ENCODE assay signal across 29 mouse cellular contexts in genomic region chr19:16271002-16271401, GRCm38 (mm10).
DNase-seq lines count a peak whose midpoint lies in the region; ATAC-seq lines count a peak whose summit lies in the region.
"Had no signal": no experiment of that assay in that cellular context is flagged by ENCODE, and none has a peak within 500 bp of the region (broad histone marks: within the 10 kb centered on the region; RNA-seq: fewer than 3 reads in every experiment).

No protein-coding gene starts in this region.

- H3K9me3 ChIP-seq in hindbrain, embryonic 16.5 days (ENCODE audit: control insufficient read depth, low read length) = no peaks in the 10 kb centered on the region
- no peaks in the 10 kb centered on the region for H3K9me3 ChIP-seq in hindbrain, embryonic 10.5 days
- no peaks in the 10 kb centered on the region for H3K9me3 ChIP-seq in midbrain, embryonic 16.5 days (replicated peaks; ENCODE audit: control insufficient read depth, low read length, poor library complexity, severe bottlenecking)
- no peaks in the 10 kb centered on the region for H3K9me3 ChIP-seq in midbrain, embryonic 13.5 days
- H3K9me3 ChIP-seq in neural tube, embryonic 15.5 days (replicated peaks) = no peaks in the 10 kb centered on the region
- H3K9me3 ChIP-seq: embryonic facial prominence, embryonic 13.5 days; forebrain, embryonic 12.5 days; G1E; hindbrain, embryonic 15.5 days; limb, embryonic 12.5 days; liver, embryonic 15.5 days; lung, embryonic 15.5 days had no signal

- H3K4me2 ChIP-seq in hindbrain, embryonic 16.5 days (ENCODE audit: low read length) = no peak overlapping the region
- H3K4me2 ChIP-seq in midbrain, embryonic 16.5 days (ENCODE audit: low read length) = no peak overlapping the region
- no peak overlapping the region for H3K4me2 ChIP-seq in midbrain, embryonic 13.5 days (replicated peaks)
- no peak overlapping the region for H3K4me2 ChIP-seq in neural tube, embryonic 15.5 days
- H3K4me2 ChIP-seq: embryonic facial prominence, embryonic 13.5 days; forebrain, embryonic 12.5 days; heart, embryonic 11.5 days; hindbrain, embryonic 15.5 days; limb, embryonic 12.5 days; liver, embryonic 15.5 days; lung, embryonic 15.5 days had no signal

- WGBS in hindbrain, embryonic 16.5 days = 65% methylated on average over 1 of the region's 1 CpGs
- WGBS in hindbrain, embryonic 10.5 days = 89% methylated on average over 1 of the region's 1 CpGs
- WGBS in midbrain, embryonic 16.5 days = 92% methylated on average over 1 of the region's 1 CpGs
- WGBS in midbrain, embryonic 13.5 days = 88% methylated on average over 1 of the region's 1 CpGs
- WGBS in neural tube, embryonic 15.5 days = 76% methylated on average over 1 of the region's 1 CpGs

- H3K27ac ChIP-seq in hindbrain, embryonic 16.5 days (ENCODE audit: low read depth, low read length) = no peak overlapping the region
- no peak overlapping the region for H3K27ac ChIP-seq in hindbrain, embryonic 10.5 days
- no peak overlapping the region for H3K27ac ChIP-seq in midbrain, embryonic 16.5 days (ENCODE audit: low read length)
- H3K27ac ChIP-seq in midbrain, embryonic 13.5 days = no peak overlapping the region
- H3K27ac ChIP-seq in neural tube, embryonic 15.5 days (replicated peaks) = 0 out of 2 replicates have a peak overlapping the region, but pooled peaks have one; percentile 33
- H3K27ac ChIP-seq: embryonic facial prominence, embryonic 13.5 days; forebrain, embryonic 12.5 days; hindbrain, embryonic 15.5 days; limb, embryonic 12.5 days; liver, embryonic 15.5 days; lung, embryonic 15.5 days had no signal

- no peak overlapping the region for H3K4me3 ChIP-seq in hindbrain, embryonic 16.5 days (ENCODE audit: low read length)
- H3K4me3 ChIP-seq in hindbrain, embryonic 10.5 days = no peak overlapping the region
- no peak overlapping the region for H3K4me3 ChIP-seq in midbrain, embryonic 16.5 days (ENCODE audit: low read depth, low read length)
- H3K4me3 ChIP-seq in midbrain, embryonic 13.5 days (replicated peaks) = no peak overlapping the region
- no peak overlapping the region for H3K4me3 ChIP-seq in neural tube, embryonic 15.5 days (replicated peaks)
- H3K4me3 ChIP-seq: embryonic facial prominence, embryonic 13.5 days; erythroblast, embryonic 14.5 days; forebrain, embryonic 12.5 days; hindbrain, embryonic 15.5 days; limb, embryonic 12.5 days; liver, embryonic 15.5 days; lung, embryonic 15.5 days had no signal

- no peaks in the 10 kb centered on the region for H3K4me1 ChIP-seq in hindbrain, embryonic 16.5 days (ENCODE audit: control insufficient read depth, insufficient read depth, low read depth, low read length)
- peaks cover 9% of the 10 kb centered on the region; the same call in 1 of the 2 replicates for H3K4me1 ChIP-seq in hindbrain, embryonic 10.5 days (replicated peaks)
- peaks cover 5% of the 10 kb centered on the region; the same call in 1 of the 2 replicates for H3K4me1 ChIP-seq in midbrain, embryonic 16.5 days (ENCODE audit: control insufficient read depth, insufficient read depth, low read length)
- peaks cover 22% of the 10 kb centered on the region for H3K4me1 ChIP-seq in midbrain, embryonic 13.5 days (replicated peaks)
- 0 out of 2 replicates have a peak, but pooled peaks cover 10% of the 10 kb centered on the region for H3K4me1 ChIP-seq in neural tube, embryonic 15.5 days
- H3K4me1 ChIP-seq: liver, embryonic 15.5 days had no signal

- no peak for DNase-seq in hindbrain, embryonic 10.5 days (ENCODE audit: low spot score)
- peak; percentile 76 for DNase-seq in NIH3T3 (ENCODE audit: low read depth)
- no peak for DNase-seq in layer of hippocampus, adult 8-10 months (ENCODE audit: low spot score in 2 of 2)
- DNase-seq: adrenal gland, postnatal 14 days; cerebellum, adult 11-12 months; embryo, embryonic 11 days; gastrocnemius, postnatal 14 days; heart, adult 18-20 months; heart, postnatal 4 days; kidney, adult 9 months; kidney, postnatal 10 days; layer of hippocampus, adult 9-11 months; lung, postnatal 36 days; midbrain, embryonic 14.5 days; thymus, postnatal 4 days had no signal

- no peaks in the 10 kb centered on the region for H3K27me3 ChIP-seq in hindbrain, embryonic 16.5 days (replicated peaks; ENCODE audit: control insufficient read depth, insufficient read depth, low read length)
- H3K27me3 ChIP-seq in hindbrain, embryonic 10.5 days (ENCODE audit: insufficient read depth, poor library complexity, severe bottlenecking) = no peaks in the 10 kb centered on the region
- no peaks in the 10 kb centered on the region for H3K27me3 ChIP-seq in midbrain, embryonic 16.5 days (ENCODE audit: control insufficient read depth, insufficient read depth, low read depth, low read length)
- H3K27me3 ChIP-seq in midbrain, embryonic 13.5 days = no peaks in the 10 kb centered on the region
- no peaks in the 10 kb centered on the region for H3K27me3 ChIP-seq in neural tube, embryonic 15.5 days (replicated peaks)
- H3K27me3 ChIP-seq: embryonic facial prominence, embryonic 13.5 days; forebrain, embryonic 12.5 days; hindbrain, embryonic 15.5 days; limb, embryonic 12.5 days; liver, embryonic 15.5 days; lung, embryonic 15.5 days had no signal

- H3K9ac ChIP-seq in hindbrain, embryonic 16.5 days (ENCODE audit: low read depth, low read length) = no peak overlapping the region
- H3K9ac ChIP-seq in midbrain, embryonic 16.5 days (ENCODE audit: low read depth, low read length) = no peak overlapping the region
- H3K9ac ChIP-seq in midbrain, embryonic 13.5 days (replicated peaks) = no peak overlapping the region
- no peak overlapping the region for H3K9ac ChIP-seq in neural tube, embryonic 15.5 days (replicated peaks)
- H3K9ac ChIP-seq: embryonic facial prominence, embryonic 13.5 days; forebrain, embryonic 12.5 days; hindbrain, embryonic 15.5 days; limb, embryonic 12.5 days; liver, embryonic 15.5 days; lung, embryonic 15.5 days had no signal

- ATAC-seq in hindbrain, embryonic 16.5 days = 0 out of 2 replicates have a peak, but pooled peaks have one; percentile 15
- ATAC-seq in midbrain, embryonic 16.5 days = peak; percentile 6; the same call in 1 of the 2 replicates
- no peak for ATAC-seq in midbrain, embryonic 13.5 days
- ATAC-seq in neural tube, embryonic 15.5 days (ENCODE audit: low FRiP score) = no peak
- ATAC-seq: intestine, postnatal 0 days had no signal

- no peaks in the 10 kb centered on the region for H3K36me3 ChIP-seq in hindbrain, embryonic 16.5 days (ENCODE audit: control insufficient read depth, insufficient read depth, low read length)
- no peaks in the 10 kb centered on the region for H3K36me3 ChIP-seq in hindbrain, embryonic 10.5 days
- H3K36me3 ChIP-seq in midbrain, embryonic 16.5 days (ENCODE audit: control insufficient read depth, insufficient read depth, low read length) = no peaks in the 10 kb centered on the region
- no peaks in the 10 kb centered on the region for H3K36me3 ChIP-seq in midbrain, embryonic 13.5 days
- H3K36me3 ChIP-seq in neural tube, embryonic 15.5 days = no peaks in the 10 kb centered on the region
- H3K36me3 ChIP-seq: embryonic facial prominence, embryonic 13.5 days; forebrain, embryonic 12.5 days; G1E; hindbrain, embryonic 15.5 days; limb, embryonic 12.5 days; liver, embryonic 15.5 days; lung, embryonic 15.5 days had no signal

Comparison
In these comparisons a context has a peak if more than half of its experiments do, and no peak if none do; other contexts are left out.
1. ATAC-seq: peak in hindbrain, embryonic 16.5 days (single experiment) and midbrain, embryonic 16.5 days (single experiment); none in midbrain, embryonic 13.5 days (single experiment) and neural tube, embryonic 15.5 days (single experiment).